Mouse (Mus musculus): ENCODE measurements around the gene Mark3. TPM values are rescaled to one million over a fixed set of nuclear protein-coding genes. Genes with fewer than 3 reads are reported as not detected.

Gene Mark3
- total and polyA plus RNA-seq, 3 experiments = 34.3 to 51.2 (median 40.2) TPM

DNA sequence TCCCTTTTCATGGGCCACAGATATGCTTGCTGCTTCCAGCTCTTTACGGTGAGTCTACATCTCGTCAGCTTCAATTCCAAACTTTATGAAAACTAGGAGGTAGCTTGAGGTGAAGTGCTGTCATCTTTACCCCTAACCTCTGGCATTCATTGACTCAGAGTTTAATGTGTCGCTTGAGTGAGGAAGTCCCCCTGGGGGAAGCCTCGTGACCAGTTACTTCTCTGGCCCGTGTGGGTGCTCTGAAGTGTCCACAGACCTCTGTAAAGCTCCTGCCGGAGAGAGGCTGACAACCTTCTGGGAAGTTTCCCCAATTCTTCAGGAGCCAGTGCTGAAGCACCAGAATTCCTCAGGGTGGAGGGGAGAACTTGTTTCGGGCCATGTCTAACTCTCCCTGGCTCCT lies 1.9 kb upstream of the Mark3 start:
- H3K9me3 ChIP-seq (replicated peaks; ENCODE audit: low read length) = peaks cover 3% of the 10 kb centered on the region
- H3K4me2 ChIP-seq (ENCODE audit: insufficient read depth, low read depth, poor library complexity, severe bottlenecking) = no peak overlapping the region
- in situ Hi-C loops (cut with MboI; ENCODE audit: low pct_ligation_motif_present, low pct_unique_long_range_greater_than_20kb, low sequenced_read_pairs) = no loop called here
- H3K9ac ChIP-seq (ENCODE audit: insufficient read depth, low read depth) = no peak overlapping the region
- H3K27me3 ChIP-seq (replicated peaks) = no peaks in the 10 kb centered on the region
- TF ChIP-seq MYC (IDR thresholded peaks at IDR 0.05; ENCODE audit: low read depth, low read length) (no peak), SIN3A (IDR thresholded peaks at IDR 0.05; ENCODE audit: low read length) (no peak), POLR2AphosphoS2 (IDR thresholded peaks at IDR 0.05; ENCODE audit: low read depth, low read length) (no peak), TBP (conservative IDR thresholded peaks at IDR 0.05; ENCODE audit: low read depth, low read length) (no peak), ZNF384 (IDR thresholded peaks at IDR 0.05; ENCODE audit: low read depth, low read length) (no peak), IRF4 (IDR thresholded peaks at IDR 0.05; ENCODE audit: low read depth, low read length) (no peak), EP300 (IDR thresholded peaks at IDR 0.05; ENCODE audit: low read length) (no peak), TCF12 (IDR thresholded peaks at IDR 0.05; ENCODE audit: low read depth, low read length) (no peak), RCOR1 (conservative IDR thresholded peaks at IDR 0.05; ENCODE audit: low read depth, low read length) (no peak), NRF1 (IDR thresholded peaks at IDR 0.05; ENCODE audit: low read depth, low read length) (no peak), NELFE (IDR thresholded peaks at IDR 0.05; ENCODE audit: low read depth, low read length) (no peak), PAX5 (IDR thresholded peaks at IDR 0.05; ENCODE audit: low read length) (no peak), HCFC1 (IDR thresholded peaks at IDR 0.05; ENCODE audit: low read depth, low read length) (no peak)
- H3K4me1 ChIP-seq (ENCODE audit: control insufficient read depth in 1 of 2, insufficient read depth in 2 of 2) = peaks cover 3 to 20% of the 10 kb centered on the region in 2 experiments; a peak in 3 of 4 replicates
- H3K79me2 ChIP-seq (replicated peaks; ENCODE audit: control insufficient read depth, extremely low read depth, insufficient read depth, poor library complexity, severe bottlenecking) = peaks cover 19% of the 10 kb centered on the region
- dilution Hi-C loops (cut with MboI; ENCODE audit: extremely low pct_ligation_motif_present, extremely low pct_unique_long_range_greater_than_20kb, low sequenced_read_pairs) = no loop called here
- H3K27ac ChIP-seq (ENCODE audit: insufficient read depth, low read depth) = no peak overlapping the region
- peaks cover 0 to under 1% of the 10 kb centered on the region in 2 experiments for H3K36me3 ChIP-seq (replicated peaks in 1 of 2; ENCODE audit: control insufficient read depth in 1 of 2, insufficient read depth in 1 of 2, low read length in 1 of 2)
- DNase-seq (ENCODE audit: extremely low read depth) = no peak
- no peak overlapping the region for H3K4me3 ChIP-seq (replicated peaks in 1 of 3; ENCODE audit: low read depth in 2 of 3, low read length in 2 of 3, poor library complexity in 1 of 3)

DNA sequence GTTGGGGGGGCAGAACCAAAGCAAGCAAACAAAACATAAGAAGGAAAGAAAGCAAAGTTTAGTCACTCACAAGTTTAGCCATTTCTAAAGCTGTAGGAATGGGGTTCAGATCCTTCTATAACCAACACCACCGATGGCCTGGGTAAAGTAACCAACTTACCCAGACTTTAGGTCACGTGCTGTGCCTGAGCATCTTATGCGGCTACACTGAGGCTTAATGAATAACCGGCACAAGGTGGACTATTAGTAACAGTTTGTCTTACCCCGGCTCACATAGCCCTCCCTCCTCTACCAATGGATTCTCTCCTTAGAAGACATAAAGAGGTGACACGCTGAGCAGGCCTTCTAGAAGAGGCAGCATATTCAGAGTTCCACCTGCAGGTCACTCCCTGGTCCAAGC lies 1.0 kb upstream of the Mark3 start:
- H3K27me3 ChIP-seq (replicated peaks) = no peaks in the 10 kb centered on the region
- no peak overlapping the region for H3K27ac ChIP-seq (ENCODE audit: insufficient read depth, low read depth)
- H3K9ac ChIP-seq (ENCODE audit: insufficient read depth, low read depth) = peak overlapping the region; percentile 47; the same call in 1 of the 2 replicates
- in situ Hi-C loops (cut with MboI; ENCODE audit: low pct_ligation_motif_present, low pct_unique_long_range_greater_than_20kb, low sequenced_read_pairs) (no loop called here), dilution Hi-C loops (cut with MboI; ENCODE audit: extremely low pct_ligation_motif_present, extremely low pct_unique_long_range_greater_than_20kb, low sequenced_read_pairs) (no loop called here)
- no peak for DNase-seq (ENCODE audit: extremely low read depth)
- peaks cover 5 to 26% of the 10 kb centered on the region in 2 experiments; a peak in 3 of 4 replicates for H3K4me1 ChIP-seq (ENCODE audit: control insufficient read depth in 1 of 2, insufficient read depth in 2 of 2)
- peak overlapping the region in 1 of 3 experiments; percentile 67 for H3K4me3 ChIP-seq (replicated peaks in 1 of 3; ENCODE audit: low read depth in 2 of 3, low read length in 2 of 3, poor library complexity in 1 of 3)
- peak overlapping the region; percentile 76 for H3K4me2 ChIP-seq (ENCODE audit: insufficient read depth, low read depth, poor library complexity, severe bottlenecking)
- peaks cover 0 to 3% of the 10 kb centered on the region in 2 experiments for H3K36me3 ChIP-seq (replicated peaks in 1 of 2; ENCODE audit: control insufficient read depth in 1 of 2, insufficient read depth in 1 of 2, low read length in 1 of 2)
- TF ChIP-seq MXI1 (IDR thresholded peaks at IDR 0.05; ENCODE audit: low read depth, low read length) (no peak), RAD21 (IDR thresholded peaks at IDR 0.05; ENCODE audit: low read depth, low read length) (no peak), MYC (IDR thresholded peaks at IDR 0.05; ENCODE audit: low read depth, low read length) (no peak), UBTF (IDR thresholded peaks at IDR 0.05; ENCODE audit: low read depth, low read length) (no peak), KAT2A (IDR thresholded peaks at IDR 0.05; ENCODE audit: insufficient replicate concordance, low read length) (no peak), USF2 (conservative IDR thresholded peaks at IDR 0.05; ENCODE audit: low read depth, low read length) (no peak), CHD2 (IDR thresholded peaks at IDR 0.05; ENCODE audit: low read length) (no peak), JUN (IDR thresholded peaks at IDR 0.05; ENCODE audit: insufficient read depth, low read depth, low read length) (no peak), ZNF384 (IDR thresholded peaks at IDR 0.05; ENCODE audit: low read depth, low read length) (no peak)
- peaks cover 27% of the 10 kb centered on the region for H3K79me2 ChIP-seq (replicated peaks; ENCODE audit: control insufficient read depth, extremely low read depth, insufficient read depth, poor library complexity, severe bottlenecking)
- H3K9me3 ChIP-seq (replicated peaks; ENCODE audit: low read length) = peaks cover 3% of the 10 kb centered on the region
